Mouse (Mus musculus): ENCODE data around the gene 9030025P20Rik.
"Not testable (repeated sequence)": the region's sequence is repeated elsewhere in the genome, so short reads cannot be mapped to it uniquely, and the experiment has no call there.

9030025P20Rik gene

DNA sequence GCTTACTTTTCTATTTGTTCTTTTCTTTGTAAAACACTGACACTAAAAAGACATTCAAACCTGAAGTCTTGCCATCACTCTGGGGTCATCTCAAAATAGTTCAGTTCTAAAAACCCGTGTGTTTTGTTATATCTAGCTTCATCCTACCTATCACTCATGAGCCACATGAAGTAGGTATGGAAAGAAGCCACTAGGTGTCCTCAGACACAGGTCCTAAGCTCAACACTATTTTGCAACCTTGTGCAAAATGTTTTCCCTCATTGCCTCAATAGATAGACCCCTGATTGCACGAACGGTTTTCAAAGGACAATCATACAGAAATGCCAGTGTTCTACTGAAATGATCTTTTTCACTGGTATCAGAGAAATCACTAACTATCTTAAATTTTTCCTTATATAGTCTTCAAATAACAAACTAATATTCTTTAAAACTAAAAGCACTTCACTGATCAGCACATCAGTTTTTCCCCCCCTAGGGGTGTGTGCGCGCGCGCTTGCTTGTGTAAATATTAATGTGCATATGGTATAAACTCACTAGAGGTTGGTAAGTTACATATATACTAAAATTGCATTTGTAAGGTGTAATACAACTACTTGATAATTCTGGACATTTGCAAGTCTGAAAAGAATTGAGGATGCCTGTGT, 428 bp upstream of the 9030025P20Rik start:
- intact Hi-C loops (cut with DNase I), result not testable (repeated sequence)

DNA sequence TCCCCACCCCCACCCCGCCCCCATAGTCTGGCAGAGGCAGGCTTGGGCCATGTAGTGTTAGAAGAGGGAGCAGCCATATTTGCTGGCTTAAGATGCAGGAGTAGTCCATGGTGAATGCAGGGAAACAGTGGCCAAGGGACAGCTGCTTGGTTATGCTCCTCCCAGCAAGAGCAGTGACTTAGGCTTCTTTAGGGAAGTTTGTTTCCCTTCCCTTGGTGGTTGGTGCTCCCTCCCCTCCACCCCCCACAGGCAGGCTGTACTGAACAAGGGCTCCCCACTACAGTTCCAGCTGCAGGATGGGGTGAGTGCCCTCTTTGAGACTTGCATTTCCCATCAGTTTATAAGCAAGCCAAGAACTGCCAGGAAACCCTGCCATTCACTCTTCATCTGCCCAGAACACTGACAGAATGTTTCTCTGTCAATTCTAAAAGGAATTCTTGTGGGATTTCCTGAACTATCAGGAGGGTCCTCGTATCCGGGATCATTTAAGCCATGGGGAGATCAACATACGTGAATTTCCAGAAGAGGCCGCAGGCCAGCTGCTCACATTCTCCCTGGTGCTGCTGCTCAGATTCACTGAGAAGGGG, 11.9 kb downstream of the 9030025P20Rik start:
- intact Hi-C loops (cut with DNase I), result not testable (repeated sequence)

DNA sequence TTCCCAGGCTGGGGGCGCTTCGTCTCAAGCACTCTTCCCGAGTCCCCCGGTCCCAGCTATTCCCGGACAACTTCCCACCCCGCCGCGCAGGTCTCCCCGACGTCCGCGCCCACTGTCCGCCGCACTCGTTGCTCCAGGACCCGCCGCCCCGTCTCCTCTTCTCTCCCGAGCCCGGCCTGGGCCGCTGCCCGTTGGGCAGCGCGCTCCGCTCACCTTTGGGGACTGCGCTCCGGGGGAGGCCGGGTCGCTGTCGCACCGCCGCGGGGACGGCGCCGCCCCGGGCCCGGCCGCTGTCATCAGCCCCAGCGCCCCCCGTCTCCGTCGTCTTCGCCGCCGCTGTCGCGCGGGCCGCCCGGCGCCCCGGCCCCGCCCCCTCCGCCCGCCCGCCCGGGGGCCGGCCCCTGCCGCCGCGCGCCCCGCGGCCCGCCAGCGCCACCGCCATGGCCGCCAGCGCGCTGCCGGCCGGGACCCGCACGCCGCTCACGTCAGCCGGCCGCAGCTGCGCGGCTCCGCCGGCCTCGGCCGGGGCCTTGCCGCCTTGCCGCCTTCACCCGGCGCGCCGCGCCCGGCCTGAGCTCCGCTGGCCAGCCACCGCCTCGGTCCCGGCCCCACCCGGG, 14.4 kb downstream of the 9030025P20Rik start:
- intact Hi-C loops (cut with DNase I), result not testable (repeated sequence)

DNA sequence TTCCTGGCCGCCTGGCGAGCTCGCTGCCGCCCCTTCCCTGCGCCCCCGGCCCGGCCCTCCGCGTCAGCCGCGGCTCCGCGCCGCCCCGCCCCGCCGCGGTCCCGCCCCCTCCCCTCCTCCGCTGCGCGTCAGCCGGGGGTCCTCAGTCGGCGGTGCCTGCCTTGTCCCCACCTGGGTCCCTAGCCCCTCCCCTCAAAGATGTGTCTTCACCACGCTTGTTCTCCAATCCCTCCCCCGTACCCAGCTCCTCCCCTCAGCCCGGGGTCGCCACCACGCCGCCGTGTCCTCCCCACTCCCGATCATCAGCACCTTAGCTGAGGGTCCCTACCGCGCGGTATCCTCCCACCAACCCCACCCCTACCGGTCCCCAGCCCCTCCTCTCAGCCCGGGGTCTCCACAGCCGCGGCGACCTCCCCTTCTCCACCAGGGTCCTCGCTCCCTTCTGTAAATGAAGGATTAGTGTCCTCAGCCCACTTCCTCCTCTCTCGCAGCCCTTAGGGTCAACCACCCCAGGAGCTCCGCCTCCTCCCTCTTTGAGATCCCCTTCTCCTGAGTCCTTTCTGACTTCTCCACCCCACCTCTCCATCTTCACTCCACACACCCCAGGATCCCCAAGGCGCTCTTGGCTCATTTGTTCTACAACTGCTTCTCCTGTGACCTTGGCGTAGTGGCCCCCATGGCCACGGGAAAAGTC, 15.0 kb downstream of the 9030025P20Rik start:
- intact Hi-C loops (cut with DNase I), result not testable (repeated sequence)

DNA sequence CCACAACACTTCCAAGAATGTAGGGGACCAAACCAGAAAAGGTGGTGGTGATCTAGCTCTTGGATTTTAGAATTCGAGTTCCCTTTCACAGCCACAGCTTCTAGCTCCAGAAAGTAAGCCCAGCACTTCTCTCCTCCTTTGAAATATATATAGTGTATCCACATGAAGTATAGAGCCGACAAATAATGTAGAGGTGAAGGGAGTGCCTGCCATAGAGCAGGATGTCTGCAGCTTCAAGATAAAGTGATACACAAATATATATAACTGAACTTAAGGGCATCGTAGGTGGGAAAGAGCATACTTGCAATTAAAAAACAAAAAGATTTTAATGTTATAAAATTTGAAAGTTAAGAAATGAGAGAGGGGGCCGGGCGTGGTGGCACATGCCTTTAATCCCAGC, 15.9 kb downstream of the 9030025P20Rik start:
- intact Hi-C loops (cut with DNase I), result not testable (repeated sequence)

DNA sequence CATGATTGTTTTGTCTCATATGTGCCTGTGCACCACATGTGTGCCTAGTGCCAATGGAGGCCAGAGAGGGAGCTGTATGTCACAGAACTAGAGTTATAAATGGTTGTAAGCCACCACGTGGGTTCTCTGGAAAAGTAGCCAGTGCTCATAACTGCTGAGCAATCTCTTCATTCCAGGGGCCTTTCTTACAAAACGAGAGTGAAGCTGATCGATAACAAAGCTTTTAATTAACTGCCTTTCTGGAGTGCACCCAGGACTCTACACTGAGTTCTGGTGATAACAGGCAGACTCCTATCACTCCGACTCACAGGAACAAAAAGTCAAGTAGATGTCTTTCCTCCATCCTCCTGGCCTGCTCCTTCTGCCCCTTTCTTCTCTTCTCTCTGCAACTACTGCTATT, 21.8 kb downstream of the 9030025P20Rik start:
- intact Hi-C loops (cut with DNase I), result not testable (repeated sequence)

DNA sequence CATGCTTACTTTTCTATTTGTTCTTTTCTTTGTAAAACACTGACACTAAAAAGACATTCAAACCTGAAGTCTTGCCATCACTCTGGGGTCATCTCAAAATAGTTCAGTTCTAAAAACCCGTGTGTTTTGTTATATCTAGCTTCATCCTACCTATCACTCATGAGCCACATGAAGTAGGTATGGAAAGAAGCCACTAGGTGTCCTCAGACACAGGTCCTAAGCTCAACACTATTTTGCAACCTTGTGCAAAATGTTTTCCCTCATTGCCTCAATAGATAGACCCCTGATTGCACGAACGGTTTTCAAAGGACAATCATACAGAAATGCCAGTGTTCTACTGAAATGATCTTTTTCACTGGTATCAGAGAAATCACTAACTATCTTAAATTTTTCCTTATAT, 30.8 kb downstream of the 9030025P20Rik start:
- intact Hi-C loops (cut with DNase I), result not testable (repeated sequence)

DNA sequence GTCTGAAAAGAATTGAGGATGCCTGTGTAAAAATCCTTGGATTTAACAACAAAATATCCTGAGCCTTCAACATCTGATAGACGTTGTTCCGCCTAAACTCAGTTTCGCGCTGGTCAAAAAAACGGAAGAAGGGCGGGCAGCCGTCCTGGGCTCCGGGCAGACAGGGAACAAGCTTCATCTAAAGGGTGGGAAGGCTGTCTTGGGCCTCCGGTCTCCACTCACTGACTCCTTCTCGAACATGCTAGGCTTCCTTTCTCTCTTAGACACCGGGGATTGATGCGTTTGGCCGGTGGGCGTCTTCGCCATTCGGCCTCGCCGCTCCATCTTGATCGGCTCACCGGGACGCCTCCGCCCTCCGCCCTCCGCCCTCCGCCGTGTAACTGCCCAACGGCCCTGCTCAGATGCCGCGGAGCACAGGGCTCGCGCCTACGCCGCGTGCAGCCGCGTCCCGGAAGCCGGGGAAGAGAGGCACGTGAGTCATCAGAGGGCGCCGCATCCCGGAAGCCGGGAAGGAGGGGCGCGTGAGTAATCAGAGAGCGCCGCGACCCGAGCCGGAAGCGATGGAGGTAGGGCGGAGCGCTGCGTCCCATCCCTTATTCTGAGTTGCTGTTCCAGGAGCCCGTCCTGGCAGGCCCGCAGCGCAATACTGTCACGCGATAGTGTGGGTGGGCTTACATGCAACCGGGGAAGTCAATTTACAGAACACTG, 31.6 kb downstream of the 9030025P20Rik start, which contains the start of gene Gm3435:
TSS of gene Gm3435 (plus strand) at position 471 of the 708 bp plus-strand sequence.
- intact Hi-C loops (cut with DNase I), result not testable (repeated sequence)

DNA sequence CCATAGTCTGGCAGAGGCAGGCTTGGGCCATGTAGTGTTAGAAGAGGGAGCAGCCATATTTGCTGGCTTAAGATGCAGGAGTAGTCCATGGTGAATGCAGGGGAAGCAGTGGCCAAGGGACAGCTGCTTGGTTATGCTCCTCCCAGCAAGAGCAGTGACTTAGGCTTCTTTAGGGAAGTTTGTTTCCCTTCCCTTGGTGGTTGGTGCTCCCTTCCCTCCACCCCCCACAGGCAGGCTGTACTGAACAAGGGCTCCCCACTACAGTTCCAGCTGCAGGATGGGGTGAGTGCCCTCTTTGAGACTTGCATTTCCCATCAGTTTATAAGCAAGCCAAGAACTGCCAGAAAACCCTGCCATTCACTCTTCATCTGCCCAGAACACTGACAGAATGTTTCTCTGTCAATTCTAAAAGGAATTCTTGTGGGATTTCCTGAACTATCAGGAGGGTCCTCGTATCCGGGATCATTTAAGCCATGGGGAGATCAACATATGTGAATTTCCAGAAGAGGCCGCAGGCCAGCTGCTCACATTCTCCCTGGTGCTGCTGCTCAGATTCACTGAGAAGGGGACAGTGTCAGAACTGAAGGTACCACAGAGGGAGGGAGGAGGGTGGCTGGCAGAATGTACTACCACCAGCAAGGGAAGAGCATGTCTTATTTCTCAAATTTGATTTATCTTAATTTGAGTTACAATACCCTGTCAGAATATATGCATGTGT, 43.4 kb downstream of the 9030025P20Rik start:
- intact Hi-C loops (cut with DNase I), result not testable (repeated sequence)

DNA sequence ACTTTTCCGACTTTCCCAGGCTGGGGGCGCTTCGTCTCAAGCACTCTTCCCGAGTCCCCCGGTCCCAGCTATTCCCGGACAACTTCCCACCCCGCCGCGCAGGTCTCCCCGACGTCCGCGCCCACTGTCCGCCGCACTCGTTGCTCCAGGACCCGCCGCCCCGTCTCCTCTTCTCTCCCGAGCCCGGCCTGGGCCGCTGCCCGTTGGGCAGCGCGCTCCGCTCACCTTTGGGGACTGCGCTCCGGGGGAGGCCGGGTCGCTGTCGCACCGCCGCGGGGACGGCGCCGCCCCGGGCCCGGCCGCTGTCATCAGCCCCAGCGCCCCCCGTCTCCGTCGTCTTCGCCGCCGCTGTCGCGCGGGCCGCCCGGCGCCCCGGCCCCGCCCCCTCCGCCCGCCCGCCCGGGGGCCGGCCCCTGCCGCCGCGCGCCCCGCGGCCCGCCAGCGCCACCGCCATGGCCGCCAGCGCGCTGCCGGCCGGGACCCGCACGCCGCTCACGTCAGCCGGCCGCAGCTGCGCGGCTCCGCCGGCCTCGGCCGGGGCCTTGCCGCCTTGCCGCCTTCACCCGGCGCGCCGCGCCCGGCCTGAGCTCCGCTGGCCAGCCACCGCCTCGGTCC, 45.7 kb downstream of the 9030025P20Rik start:
- intact Hi-C loops (cut with DNase I), result not testable (repeated sequence)

DNA sequence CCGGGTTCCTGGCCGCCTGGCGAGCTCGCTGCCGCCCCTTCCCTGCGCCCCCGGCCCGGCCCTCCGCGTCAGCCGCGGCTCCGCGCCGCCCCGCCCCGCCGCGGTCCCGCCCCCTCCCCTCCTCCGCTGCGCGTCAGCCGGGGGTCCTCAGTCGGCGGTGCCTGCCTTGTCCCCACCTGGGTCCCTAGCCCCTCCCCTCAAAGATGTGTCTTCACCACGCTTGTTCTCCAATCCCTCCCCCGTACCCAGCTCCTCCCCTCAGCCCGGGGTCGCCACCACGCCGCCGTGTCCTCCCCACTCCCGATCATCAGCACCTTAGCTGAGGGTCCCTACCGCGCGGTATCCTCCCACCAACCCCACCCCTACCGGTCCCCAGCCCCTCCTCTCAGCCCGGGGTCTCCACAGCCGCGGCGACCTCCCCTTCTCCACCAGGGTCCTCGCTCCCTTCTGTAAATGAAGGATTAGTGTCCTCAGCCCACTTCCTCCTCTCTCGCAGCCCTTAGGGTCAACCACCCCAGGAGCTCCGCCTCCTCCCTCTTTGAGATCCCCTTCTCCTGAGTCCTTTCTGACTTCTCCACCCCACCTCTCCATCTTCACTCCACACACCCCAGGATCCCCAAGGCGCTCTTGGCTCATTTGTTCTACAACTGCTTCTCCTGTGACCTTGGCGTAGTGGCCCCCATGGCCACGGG, 46.4 kb downstream of the 9030025P20Rik start:
- intact Hi-C loops (cut with DNase I), result not testable (repeated sequence)

DNA sequence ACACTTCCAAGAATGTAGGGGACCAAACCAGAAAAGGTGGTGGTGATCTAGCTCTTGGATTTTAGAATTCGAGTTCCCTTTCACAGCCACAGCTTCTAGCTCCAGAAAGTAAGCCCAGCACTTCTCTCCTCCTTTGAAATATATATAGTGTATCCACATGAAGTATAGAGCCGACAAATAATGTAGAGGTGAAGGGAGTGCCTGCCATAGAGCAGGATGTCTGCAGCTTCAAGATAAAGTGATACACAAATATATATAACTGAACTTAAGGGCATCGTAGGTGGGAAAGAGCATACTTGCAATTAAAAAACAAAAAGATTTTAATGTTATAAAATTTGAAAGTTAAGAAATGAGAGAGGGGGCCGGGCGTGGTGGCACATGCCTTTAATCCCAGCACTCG, 47.2 kb downstream of the 9030025P20Rik start:
- intact Hi-C loops (cut with DNase I), result not testable (repeated sequence)

DNA sequence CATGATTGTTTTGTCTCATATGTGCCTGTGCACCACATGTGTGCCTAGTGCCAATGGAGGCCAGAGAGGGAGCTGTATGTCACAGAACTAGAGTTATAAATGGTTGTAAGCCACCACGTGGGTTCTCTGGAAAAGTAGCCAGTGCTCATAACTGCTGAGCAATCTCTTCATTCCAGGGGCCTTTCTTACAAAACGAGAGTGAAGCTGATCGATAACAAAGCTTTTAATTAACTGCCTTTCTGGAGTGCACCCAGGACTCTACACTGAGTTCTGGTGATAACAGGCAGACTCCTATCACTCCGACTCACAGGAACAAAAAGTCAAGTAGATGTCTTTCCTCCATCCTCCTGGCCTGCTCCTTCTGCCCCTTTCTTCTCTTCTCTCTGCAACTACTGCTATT, 53.1 kb downstream of the 9030025P20Rik start:
- intact Hi-C loops (cut with DNase I), result not testable (repeated sequence)

DNA sequence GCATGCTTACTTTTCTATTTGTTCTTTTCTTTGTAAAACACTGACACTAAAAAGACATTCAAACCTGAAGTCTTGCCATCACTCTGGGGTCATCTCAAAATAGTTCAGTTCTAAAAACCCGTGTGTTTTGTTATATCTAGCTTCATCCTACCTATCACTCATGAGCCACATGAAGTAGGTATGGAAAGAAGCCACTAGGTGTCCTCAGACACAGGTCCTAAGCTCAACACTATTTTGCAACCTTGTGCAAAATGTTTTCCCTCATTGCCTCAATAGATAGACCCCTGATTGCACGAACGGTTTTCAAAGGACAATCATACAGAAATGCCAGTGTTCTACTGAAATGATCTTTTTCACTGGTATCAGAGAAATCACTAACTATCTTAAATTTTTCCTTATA, 62.2 kb downstream of the 9030025P20Rik start:
- intact Hi-C loops (cut with DNase I), result not testable (repeated sequence)
